Mouse (Mus musculus) embryonic fibroblast, embryonic 13.5 days (primary cell): ENCODE measurements around the gene Dtx2. TPM values are rescaled to one million over a fixed set of nuclear protein-coding genes. Genes with fewer than 3 reads are reported as not detected.
"Not testable (repeated sequence)": the region's sequence is repeated elsewhere in the genome, so short reads cannot be mapped to it uniquely, and the experiment has no call there.

Experiments used
- H3K27ac ChIP-seq: 2 replicates; pipeline ENCODE4 v1.5.1; 2012; ENCODE audit warnings: low read length, control low read depth, inconsistent platforms; ENCODE audit not compliant: insufficient read depth
- H3K4me1 ChIP-seq: 2 replicates; pipeline ENCODE4 v1.6.1; 2011; ENCODE audit warnings: low read length; ENCODE audit not compliant: control insufficient read depth, insufficient read depth
- H3K4me3 ChIP-seq: 2 replicates; pipeline ENCODE4 v1.5.1; 2011; ENCODE audit warnings: mild to moderate bottlenecking, control low read depth, low read length; ENCODE audit not compliant: insufficient read depth
- CTCF ChIP-seq: IDR thresholded peaks from 2 replicates; pipeline ENCODE4 v1.5.1; 2011; ENCODE audit warnings: mild to moderate bottlenecking, control low read depth, low read length, moderate library complexity, borderline replicate concordance; ENCODE audit not compliant: insufficient read depth
- POLR2A ChIP-seq: IDR thresholded peaks from 2 replicates; pipeline ENCODE4 v1.6.1; 2011; ENCODE audit warnings: low read depth, mild to moderate bottlenecking, control low read depth, low read length, moderate library complexity
- polyA plus RNA-seq: library from polyadenylated mRNA; stranded (reverse); fragments of >200 nt; gene quantifications from 2 replicates; pipeline ENCODE4 v1.2.4, GENCODE M21; 2011; ENCODE audit warnings: low read depth; ENCODE audit not compliant: missing spikeins, insufficient read length

Dtx2 gene
- polyA plus RNA-seq, 1 experiment = 8.5 TPM

GRCm38 (mm10) chr5:136054301-136055077 is 59.9 kb downstream of the Dtx2 start, which contains the start of gene Upk3bl:
TSS of gene Upk3bl (plus strand) at chr5:136054492.
- H3K4me1 ChIP-seq = peaks cover 9% of the 10 kb centered on the region; the same call in 1 of the 2 replicates
- H3K27ac ChIP-seq = peak within 1 kb of the TSS; percentile 41; the same call in 1 of the 2 replicates
- no peak within 1 kb of the TSS for H3K4me3 ChIP-seq
- TF ChIP-seq CTCF = no peak
- no peak for TF ChIP-seq POLR2A

GRCm38 (mm10) chr5:136056062-136056461 is 61.5 kb downstream of the Dtx2 start:
- TF ChIP-seq POLR2A = no peak
- Histone ChIP-seq H3K4me1 (peaks cover 5% of the 10 kb centered on the region; the same call in 1 of the 2 replicates), H3K27ac (no peak overlapping the region), H3K4me3 (no peak overlapping the region)

- peaks cover 1% of the 10 kb centered on the region; the same call in 1 of the 2 replicates for H3K4me1 ChIP-seq
- H3K4me3 ChIP-seq = no peak overlapping the region
- TF ChIP-seq CTCF (no peak), POLR2A (no peak)
- H3K27ac ChIP-seq = no peak overlapping the region
Observed at GRCm38 (mm10) chr5:136057085-136057484, 62.5 kb downstream of the Dtx2 start.

GRCm38 (mm10) chr5:136061567-136061966 is 67.0 kb downstream of the Dtx2 start:
- Histone ChIP-seq H3K27ac (no peak overlapping the region), H3K4me1 (no peaks in the 10 kb centered on the region), H3K4me3 (no peak overlapping the region)
- TF ChIP-seq POLR2A (no peak), CTCF (peak; percentile 86)

- Histone ChIP-seq H3K4me1 (no peaks in the 10 kb centered on the region), H3K27ac (no peak overlapping the region), H3K4me3 (no peak overlapping the region)
- TF ChIP-seq POLR2A (no peak), CTCF (no peak)
Observed at GRCm38 (mm10) chr5:136063920-136064319, 69.3 kb downstream of the Dtx2 start.

- not testable (repeated sequence) for H3K4me3 ChIP-seq, H3K27ac ChIP-seq, H3K4me1 ChIP-seq
Observed at GRCm38 (mm10) chr5:136066404-136067148, 72.0 kb downstream of the Dtx2 start.

- TF ChIP-seq CTCF = no peak
- no peak for TF ChIP-seq POLR2A
- no peak overlapping the region for H3K27ac ChIP-seq
- H3K4me3 ChIP-seq = no peak overlapping the region
- no peaks in the 10 kb centered on the region for H3K4me1 ChIP-seq
Observed at GRCm38 (mm10) chr5:136069411-136069810, 74.8 kb downstream of the Dtx2 start.

GRCm38 (mm10) chr5:136073051-136073450 is 78.5 kb downstream of the Dtx2 start:
- TF ChIP-seq CTCF (no peak), POLR2A (no peak)
- H3K4me3 ChIP-seq = no peak overlapping the region
- H3K27ac ChIP-seq = no peak overlapping the region
- H3K4me1 ChIP-seq = no peaks in the 10 kb centered on the region

GRCm38 (mm10) chr5:136073526-136073925 is 78.9 kb downstream of the Dtx2 start:
- H3K4me1 ChIP-seq = no peaks in the 10 kb centered on the region
- H3K4me3 ChIP-seq = no peak overlapping the region
- H3K27ac ChIP-seq = no peak overlapping the region
- TF ChIP-seq POLR2A (no peak), CTCF (no peak)

- Histone ChIP-seq H3K27ac (no peak overlapping the region), H3K4me3 (no peak overlapping the region), H3K4me1 (no peaks in the 10 kb centered on the region)
- no peak for TF ChIP-seq CTCF
Observed at GRCm38 (mm10) chr5:136075076-136075475, 80.5 kb downstream of the Dtx2 start.
